Mouse (Mus musculus): Measurements from ENCODE around the gene Cenpp.

Gene Cenpp

DNA sequence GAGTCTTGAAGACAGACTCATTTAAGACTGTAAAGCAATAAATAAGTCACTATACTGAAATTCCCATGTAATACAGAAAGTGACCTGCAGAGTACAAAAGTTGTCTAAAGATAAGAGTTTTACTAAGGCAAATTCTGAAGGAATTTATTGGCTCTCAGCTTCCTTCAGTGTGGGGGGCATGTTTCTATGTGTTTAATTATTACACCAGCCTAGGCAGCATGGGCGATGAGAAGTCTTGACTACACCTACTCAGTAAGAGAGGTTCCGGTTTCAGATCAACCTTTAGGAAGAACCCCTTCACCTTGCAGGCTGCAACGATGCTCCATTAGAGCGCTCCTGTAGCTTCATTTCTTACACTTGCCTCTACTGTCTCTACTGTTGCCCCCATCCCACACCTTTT lies 121.9 kb downstream of the Cenpp start:
- no peak for DNase-seq (ENCODE audit: low spot score in 2 of 2)

DNA sequence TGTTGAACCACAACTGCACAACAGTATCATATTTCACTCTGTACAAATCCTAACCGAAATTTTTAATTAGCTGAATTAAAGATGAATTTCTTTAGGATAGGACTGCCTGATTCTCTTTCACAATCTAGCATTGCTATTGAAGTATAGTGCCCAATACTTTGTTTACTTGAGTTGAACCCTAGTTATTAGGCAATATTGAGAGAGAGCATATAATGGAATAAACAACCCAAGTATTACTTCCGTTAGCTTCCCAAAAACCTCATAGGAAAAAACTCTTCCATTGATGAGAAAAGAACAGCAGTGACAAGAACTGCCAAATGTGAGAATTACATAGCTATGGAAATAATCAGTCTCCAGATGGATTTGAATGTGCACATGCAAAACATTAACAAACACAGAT lies 126.3 kb downstream of the Cenpp start:
- DNase-seq (ENCODE audit: low spot score in 2 of 2) = no peak

DNA sequence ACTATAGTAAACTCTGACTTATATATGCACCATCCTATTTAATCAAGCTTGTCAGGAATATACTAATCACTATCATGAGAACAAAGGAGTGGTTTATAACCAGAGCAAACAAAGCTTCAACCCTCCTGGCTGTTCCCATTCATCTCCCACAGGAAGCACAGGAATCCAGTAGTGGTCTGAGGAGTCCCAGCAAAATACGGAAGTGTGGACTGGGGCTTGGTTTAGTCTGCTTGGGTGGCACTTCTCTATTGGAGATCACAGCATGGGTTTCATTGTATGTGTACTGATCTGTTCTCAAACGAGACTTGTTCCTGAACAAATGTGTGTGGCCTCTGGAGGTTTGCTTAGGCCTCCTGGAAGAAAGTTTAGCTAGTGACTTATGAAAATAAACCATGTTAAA lies 133.8 kb downstream of the Cenpp start:
- DNase-seq (ENCODE audit: low spot score in 2 of 2) = no peak

DNA sequence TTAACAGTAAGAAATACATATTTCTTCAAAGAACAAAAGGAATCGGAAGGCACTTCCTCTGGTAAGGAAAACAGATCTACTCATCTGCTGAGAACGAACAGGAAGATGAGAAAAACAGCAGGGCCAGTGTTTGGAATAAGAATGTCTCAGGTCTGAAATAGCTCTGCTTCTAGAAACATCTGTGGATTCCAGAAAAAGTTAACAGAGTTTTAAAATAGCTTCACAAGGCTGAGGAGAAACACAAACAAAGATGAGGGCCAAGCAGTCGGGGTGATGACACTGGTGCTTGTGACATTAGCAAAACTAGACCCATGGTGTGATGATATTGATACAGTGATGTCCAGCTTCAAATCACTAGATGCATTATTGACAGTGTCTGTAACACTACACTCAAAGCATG lies 145.4 kb downstream of the Cenpp start:
- no peak for DNase-seq (ENCODE audit: low spot score in 2 of 2)

DNA sequence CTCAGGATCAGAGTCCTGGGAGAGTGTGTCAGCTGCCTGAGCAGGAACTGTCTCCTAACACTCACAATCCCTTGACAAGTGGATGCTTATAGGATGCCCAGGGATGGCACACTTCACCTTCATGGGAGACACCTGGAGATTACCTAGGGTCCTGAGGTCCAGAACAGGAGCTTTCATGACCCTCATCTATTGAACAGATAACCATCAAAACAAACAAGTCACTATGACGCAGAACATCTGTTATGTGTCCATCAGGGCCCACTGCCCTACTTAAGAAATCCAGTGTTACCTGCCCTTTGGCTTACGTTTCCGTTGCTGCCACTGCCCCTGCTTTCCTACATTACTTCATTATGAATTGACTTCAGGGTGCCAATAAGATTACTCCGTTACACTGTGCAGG lies 146.8 kb downstream of the Cenpp start:
- DNase-seq (ENCODE audit: low spot score in 2 of 2) = no peak

DNA sequence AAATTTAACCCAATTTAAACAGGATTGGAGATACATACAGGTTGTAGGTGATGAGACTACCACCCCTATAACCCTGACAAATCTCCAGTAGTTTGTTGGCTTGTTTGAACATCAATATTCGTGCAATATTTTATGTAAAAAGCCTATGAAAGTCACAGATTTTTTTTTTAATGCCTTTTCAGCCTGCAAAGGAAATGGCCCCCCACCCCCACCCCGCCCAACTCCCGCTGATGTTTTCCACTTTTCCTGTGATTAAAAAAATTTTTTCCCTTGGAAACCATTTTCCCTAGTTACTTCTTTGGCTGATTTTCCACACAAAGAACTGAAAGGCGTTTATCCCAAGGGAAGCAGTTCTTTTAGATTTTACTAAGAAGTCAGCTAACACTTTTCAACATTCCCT lies 148.1 kb downstream of the Cenpp start, which contains the start of gene Ecm2:
Ecm2 (plus strand) TSS at position 301 of the 400 bp plus-strand sequence.
- DNase-seq (ENCODE audit: low spot score in 2 of 2) = no peak

DNA sequence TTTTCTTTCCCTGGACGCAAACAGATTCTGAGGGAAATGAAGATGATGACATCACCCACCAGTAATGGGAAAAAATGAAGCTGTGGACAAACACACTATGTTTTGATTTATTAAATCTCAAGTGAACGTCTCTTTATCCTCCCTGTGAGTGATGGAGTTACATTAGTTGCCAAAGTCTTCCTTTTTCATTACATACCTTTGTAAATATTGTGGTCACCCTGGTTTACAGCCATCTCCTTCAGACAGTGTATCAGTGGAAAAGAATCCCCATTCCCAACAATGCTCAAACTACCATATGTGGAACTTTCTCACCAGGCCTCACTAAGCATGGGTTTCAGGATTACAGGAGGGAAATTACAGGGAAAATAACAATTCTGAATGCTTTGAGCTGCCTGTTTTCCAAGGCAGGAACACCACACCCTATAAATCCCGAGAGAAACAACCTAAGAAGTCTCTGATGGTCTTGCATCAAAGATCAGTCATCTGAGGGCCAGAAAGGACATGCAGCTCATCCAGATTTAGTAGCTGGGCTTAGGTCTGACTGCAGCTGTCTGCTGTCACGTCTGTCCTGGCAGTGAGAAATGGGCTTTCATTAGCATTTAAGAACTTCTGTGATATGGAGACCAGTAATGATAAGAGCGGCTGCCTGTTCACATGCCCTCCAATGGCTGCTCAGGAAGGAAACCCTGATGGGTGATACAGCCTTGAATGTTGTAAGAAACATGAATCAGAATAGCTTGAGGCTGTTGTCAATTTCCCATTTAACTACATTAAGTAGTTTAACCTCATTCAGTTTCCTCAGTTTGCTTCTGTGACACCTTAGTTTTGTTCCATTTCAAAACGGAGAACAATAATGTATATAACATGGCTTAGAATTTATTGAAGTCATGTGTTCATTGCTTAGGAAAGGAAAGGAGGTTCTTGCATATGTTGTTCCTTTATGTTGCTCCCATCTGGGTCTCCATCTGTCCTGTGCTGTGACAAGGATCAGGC lies 159.9 kb downstream of the Cenpp start, which contains the start of gene Tes3-ps:
Tes3-ps (plus strand) TSS at position 943 of the 993 bp plus-strand sequence.
- DNase-seq (ENCODE audit: low spot score in 2 of 2) = no peak

DNA sequence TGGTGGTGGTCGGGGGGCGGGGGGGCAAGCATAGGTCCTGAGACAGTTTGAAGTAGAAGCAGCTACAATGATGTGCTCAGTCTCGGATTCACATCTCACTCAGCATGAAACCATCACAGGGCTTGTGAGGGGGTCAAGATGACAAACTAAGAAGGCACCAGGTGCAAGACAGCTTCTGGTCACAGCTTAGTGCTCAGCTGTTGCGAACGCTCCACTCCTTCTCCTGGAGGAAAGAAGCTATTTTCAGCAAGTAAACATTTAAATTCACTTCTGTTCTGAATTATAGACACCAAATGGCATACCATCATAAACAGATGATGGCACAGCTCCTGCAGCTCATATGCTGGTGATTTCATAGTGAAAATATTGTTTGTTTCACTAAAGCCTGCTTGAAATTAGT lies 167.2 kb downstream of the Cenpp start:
- no peak for DNase-seq (ENCODE audit: low spot score in 2 of 2)

DNA sequence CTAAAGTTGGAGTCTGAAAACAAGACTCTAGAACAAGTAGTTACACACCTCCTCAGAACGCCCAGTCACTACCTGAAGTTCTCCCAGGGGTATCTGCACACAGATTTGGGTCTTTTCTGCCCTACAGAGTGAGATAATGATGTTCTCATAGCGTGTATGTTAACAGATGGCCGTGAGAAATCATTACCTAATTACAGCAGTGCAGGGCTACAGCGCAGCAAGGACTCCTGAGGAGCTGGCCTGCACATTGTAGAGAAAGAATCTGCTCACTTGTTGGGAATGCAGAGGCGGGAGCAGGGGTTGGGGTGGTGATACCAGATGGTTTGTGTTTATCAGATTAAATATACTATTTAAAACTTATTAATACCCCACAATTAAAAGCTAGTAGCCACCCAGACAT lies 172.0 kb downstream of the Cenpp start:
- no peak for DNase-seq (ENCODE audit: low spot score in 2 of 2)

DNA sequence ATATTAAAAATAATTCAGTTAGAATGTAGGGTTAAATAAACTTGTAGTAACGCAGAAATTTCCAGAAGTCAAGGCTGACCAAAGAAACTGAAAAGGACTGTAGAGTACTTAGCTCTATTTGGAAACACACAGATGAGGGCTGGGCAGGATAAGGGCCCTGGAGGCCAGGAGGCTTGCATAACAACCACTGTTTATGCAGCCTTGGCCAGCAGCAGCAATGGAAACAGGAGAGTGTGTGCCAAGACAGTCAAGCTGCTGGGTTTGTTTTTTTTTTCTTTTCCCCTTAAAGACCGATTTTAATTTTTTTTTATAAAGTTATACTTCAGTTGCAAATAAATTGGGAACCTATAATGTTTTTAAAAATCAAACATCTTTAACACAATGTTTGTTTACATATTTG lies 172.5 kb downstream of the Cenpp start:
- no peak for DNase-seq (ENCODE audit: low spot score in 2 of 2)

DNA sequence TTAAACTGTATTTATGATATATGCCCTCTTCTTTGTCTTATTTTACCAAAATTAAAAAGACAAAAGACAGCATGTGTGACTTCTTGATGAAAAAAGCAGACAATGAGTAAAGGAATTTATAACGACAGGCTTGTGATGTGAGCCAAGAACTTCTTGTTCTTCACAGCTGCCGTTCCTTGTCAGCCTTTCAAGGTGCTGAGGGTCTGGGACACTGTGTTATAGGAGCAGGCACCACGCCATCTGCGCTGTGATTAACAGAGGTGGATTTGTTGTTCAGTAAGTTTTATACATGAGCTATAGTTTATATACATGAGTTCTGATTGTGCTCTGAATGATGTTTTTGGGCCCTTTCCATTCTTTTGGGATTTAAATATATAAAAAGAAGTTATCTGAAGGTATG lies 173.2 kb downstream of the Cenpp start:
- DNase-seq (ENCODE audit: low spot score in 2 of 2) = no peak

DNA sequence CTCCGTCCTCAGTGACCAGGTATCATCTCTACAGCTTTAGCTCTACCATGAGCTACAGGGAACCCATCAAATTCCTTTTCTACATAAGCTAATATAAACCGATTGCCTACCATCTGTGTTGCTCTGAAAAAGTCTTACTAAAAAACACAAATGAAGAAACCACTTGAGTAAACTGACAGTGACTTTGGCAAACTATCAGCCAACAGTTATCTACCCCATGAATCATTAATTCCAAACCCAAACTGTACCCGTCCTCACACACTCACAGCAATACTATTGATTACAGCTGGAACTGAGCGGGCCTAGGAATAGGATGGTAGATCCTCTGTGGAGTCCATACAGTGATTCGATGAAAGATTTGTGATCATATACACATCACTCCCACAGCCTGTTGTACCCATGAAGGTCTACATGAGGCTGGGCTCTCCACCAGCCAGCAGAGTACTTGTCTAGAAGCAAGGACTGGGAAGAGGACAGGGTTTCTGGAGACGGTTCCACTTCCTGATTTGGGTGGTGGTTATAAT lies 173.7 kb downstream of the Cenpp start:
- no peak for DNase-seq (ENCODE audit: low spot score in 2 of 2)

DNA sequence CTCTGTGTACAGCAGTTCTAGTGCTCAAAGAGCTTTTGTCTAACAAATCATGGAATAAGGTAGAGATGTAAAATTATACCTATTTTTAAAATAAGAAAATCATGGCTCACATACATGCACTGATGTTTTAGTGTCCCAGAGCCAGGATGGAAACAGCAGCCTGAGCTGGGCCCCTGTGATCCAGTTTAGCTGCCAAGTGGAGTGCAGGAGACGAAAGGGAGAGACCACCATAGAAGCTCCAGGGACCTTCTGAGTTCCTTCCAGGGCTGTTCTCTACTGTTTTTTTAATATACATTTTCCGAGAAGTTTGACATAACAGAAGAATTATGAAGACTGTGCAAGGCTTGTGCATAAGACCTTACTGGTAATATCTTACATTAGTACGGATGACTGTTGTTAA lies 174.7 kb downstream of the Cenpp start:
- DNase-seq (ENCODE audit: low spot score in 2 of 2) = no peak

DNA sequence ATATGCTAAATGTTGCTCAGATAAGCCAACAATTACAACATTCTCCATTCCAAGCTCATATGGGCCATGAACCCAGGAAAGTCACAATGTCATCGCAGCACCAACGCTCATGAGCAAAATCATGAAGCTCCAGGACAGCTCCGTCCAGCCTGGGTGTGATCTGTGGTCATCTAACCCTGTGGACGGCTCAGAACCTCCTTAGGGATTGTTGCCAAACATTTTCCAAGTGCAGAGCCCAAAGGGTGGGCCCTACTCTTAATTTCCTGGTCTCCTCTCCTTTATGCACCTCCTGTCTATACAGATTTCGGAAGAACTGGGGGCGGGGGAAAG lies 179.9 kb downstream of the Cenpp start:
- DNase-seq (ENCODE audit: low spot score in 2 of 2) = no peak

DNA sequence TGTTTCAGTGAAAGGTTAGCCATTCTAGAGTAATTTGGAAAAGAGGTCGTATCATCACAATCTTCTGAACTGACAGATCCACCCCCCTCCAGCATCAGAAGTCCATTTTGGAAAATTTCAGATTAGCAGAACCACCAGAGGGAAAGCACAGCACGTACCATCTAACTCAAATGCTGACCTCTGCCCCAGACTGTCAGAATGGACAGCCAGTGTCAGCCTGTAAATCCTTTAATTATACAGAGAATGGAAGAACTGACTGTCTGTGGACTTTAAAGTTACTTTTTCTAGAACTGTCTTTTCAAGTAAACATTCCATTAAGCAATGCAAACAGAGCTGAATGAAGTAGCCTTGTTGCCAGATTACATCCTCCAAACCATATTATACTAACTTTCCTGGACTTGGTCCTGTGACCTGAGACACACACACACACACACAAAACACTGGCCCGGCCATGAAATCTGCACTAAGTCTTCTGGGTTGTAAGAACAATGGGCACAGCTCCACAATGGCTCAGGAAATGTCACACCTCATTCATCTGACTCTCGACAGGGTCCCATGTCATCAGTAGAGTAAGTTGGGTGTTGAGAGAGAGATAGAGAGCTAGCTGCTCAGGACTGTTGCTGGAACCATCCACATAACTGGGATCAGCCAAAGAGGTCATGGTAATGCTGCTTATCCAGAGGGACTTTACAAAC lies 180.5 kb downstream of the Cenpp start:
- no peak for DNase-seq (ENCODE audit: low spot score in 2 of 2)

DNA sequence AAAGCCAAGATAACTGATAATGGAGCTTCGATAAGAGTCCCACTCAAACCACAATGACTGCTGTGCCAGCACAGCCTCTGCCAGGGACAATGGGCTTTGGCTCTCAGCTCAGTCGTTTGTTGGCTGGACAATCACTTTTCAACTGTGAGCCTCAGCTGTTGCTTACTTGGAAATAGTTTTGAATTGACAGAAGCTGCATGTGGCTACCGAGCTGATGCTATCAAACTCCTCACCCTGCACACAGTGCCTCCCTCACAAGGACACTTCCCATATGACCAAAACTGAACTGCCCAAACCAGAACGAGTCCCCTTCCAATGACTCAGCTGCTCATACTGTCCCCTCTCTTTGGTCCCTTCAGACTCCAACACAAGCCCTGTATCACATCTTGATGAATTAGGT lies 181.8 kb downstream of the Cenpp start:
- no peak for DNase-seq (ENCODE audit: low spot score in 2 of 2)

DNA sequence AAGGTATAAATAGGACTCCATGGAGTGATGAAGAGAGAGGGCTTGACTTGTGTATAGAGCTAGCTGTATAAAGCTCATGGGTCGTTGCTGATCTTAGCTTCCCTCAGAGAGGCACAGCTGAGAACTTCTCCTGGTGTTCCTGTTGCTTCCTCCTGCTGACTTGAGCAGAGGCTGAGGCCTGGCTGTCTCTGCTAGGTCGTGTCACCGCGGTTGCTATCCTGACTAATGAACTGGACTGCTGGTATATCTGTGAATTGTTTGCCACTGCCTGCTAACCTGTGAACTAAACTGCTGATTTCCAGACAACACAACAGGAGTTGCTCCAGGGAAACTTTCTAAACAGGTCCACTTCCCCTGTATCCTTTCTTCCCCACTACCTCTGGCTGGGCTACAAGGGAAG lies 182.3 kb downstream of the Cenpp start:
- DNase-seq (ENCODE audit: low spot score in 2 of 2) = no peak

DNA sequence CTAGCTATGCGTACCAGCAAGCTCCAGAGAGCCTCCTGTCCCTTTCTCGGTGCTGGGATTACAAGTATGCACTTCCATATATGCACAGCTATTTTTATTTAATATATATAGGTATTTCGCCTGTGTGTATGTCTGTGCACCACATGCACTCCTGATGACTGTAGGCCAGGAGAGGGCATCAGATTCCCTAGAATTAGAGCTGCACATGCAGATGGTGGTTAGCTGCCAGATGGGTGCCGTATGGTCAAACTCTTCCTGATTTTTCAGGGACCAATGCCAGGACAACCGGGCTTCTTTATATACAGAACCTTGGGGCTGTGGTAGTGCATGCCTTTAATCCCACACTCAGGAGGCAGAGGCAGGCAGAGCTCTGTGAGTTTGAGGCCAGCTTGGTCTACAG lies 183.6 kb downstream of the Cenpp start:
- DNase-seq (ENCODE audit: low spot score in 2 of 2) = no peak

DNA sequence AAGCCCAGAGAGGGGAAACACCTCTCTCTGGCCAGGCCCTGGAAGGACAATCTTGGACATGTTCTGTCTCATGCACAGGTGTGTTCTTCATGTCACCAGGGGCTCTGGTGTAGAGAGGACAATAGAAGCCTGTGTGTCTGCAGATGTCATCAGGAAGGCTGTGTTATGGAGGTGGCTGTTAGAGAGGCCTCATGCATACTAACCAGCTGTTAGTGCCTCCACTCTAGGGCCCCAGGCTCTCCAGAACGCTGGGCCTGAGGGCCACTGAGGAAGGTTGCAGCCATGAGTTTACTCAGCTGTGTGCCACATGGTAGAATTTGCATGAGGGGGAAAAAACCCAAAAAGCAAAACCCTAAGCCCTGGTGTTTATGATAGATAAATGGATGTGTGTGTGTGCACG lies 185.0 kb downstream of the Cenpp start:
- DNase-seq (ENCODE audit: low spot score in 2 of 2) = no peak

DNA sequence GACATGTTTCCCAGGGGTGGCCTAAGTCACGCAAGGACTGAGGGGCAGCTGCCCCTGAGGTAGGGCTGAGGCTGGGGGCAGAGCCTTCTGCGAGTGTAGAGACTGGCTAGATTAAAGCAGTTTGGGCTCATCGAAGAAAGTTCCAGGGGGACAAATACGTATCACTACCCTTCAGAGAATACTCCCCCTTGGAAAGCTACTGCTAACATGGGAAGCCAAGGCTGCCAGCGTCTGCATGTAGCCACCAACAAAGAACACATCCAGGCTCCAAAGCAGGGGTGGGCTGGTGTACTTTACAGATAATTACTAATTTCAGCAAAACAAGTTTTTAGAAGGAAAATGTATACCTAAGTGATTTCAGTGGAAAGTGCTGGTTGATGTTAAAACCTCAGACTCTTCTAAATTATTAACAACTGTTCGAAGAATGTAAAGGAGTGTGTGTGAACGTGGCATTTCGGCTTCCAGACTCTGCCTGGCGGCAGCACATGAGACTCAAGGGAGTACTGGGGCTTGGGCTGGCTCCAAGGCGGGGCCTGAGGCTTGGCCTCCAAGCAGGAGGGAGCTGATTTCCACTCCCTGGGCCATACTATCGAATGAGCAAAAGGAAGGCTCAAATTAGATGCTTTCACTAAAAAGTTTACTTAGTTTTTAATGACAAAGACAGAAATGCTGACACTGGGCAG lies 186.1 kb downstream of the Cenpp start:
- DNase-seq (ENCODE audit: low spot score in 2 of 2) = no peak

DNA sequence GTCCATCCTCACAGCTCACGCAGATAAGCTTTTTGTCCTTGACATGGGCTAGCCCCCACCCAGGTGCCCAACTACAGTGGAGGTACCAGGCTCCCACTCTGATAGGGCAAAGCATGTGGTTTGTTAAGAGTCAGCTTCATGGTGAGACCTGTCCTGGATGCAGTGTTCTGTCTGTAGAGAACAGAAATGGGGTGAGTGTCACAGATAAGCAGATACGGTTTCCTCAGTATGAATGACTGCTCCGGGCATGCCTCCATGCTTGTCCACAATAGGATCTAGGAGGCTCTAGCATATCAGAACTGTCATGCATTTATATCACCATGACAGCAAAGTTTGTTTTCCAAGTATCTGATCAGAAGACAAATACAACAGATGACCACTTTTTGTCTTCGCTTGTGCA lies 186.7 kb downstream of the Cenpp start:
- DNase-seq (ENCODE audit: low spot score in 2 of 2) = no peak

DNA sequence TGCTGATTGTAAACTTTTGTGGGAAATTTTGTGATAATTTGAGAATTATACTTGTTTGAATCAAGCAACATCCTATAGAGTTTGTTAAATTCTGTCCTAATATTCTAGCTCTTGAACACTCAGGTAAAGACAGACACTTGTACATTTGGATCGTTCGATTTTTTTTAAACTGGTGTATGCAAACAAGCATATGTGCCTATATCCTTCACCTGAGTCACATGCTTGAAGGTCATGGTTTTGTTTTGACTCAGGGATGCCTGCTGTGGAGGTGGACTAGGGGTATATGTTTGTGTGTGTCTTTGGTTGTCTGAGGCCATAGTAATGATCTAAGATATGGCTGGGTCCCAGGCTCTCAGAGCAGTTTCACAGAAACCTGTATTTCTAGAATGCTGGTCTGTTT lies 189.7 kb downstream of the Cenpp start:
- DNase-seq (ENCODE audit: low spot score in 2 of 2) = no peak
